16 mouse cellular contexts compared by ENCODE assay signal in genomic region chr16:21376316-21376715, GRCm38 (mm10). TPM values are rescaled to one million over a fixed set of nuclear protein-coding genes. Genes with fewer than 3 reads are reported as not detected.
A peak's percentile ranks its signal among the peaks of the same experiment; 100 is the strongest.
DNase-seq lines count a peak whose midpoint lies in the region; ATAC-seq and TF ChIP-seq lines count a peak whose summit lies in the region.
"Had no signal": no experiment of that assay in that cellular context is flagged by ENCODE, and none has a peak within 500 bp of the region (broad histone marks: within the 10 kb centered on the region; RNA-seq: fewer than 3 reads in every experiment).

No protein-coding gene starts in this region.

- peaks cover 17% of the 10 kb centered on the region; the same call in 1 of the 2 replicates for H3K27me3 ChIP-seq in kidney, embryonic 15.5 days
- H3K27me3 ChIP-seq in embryonic facial prominence, embryonic 11.5 days (ENCODE audit: control insufficient read depth, insufficient read depth, low read length): no peaks in the 10 kb centered on the region
- H3K27me3 ChIP-seq in stomach, embryonic 15.5 days (replicated peaks): no peaks in the 10 kb centered on the region
- peaks cover 23% of the 10 kb centered on the region; the same call in 1 of the 2 replicates for H3K27me3 ChIP-seq in forebrain, embryonic 12.5 days
- H3K27me3 ChIP-seq: CH12.LX; hindbrain, embryonic 15.5 days had no signal

- no peak for DNase-seq in kidney, adult 11 months
- DNase-seq in embryonic facial prominence, embryonic 11.5 days (ENCODE audit: low spot score): no peak
- DNase-seq in right cerebral cortex, adult 18-20 months: no peak
- DNase-seq: adrenal gland, postnatal 36 days; cerebellum, adult 9-10 months; heart, adult 2 months; lung, postnatal 36 days had no signal

- H3K36me3 ChIP-seq in kidney, embryonic 15.5 days: no peaks in the 10 kb centered on the region
- H3K36me3 ChIP-seq in embryonic facial prominence, embryonic 11.5 days (replicated peaks; ENCODE audit: control insufficient read depth, insufficient read depth, low read depth, low read length): no peaks in the 10 kb centered on the region
- H3K36me3 ChIP-seq in stomach, embryonic 15.5 days: no peaks in the 10 kb centered on the region
- H3K36me3 ChIP-seq in forebrain, embryonic 12.5 days (replicated peaks): no peaks in the 10 kb centered on the region
- H3K36me3 ChIP-seq: hindbrain, embryonic 15.5 days; liver, embryonic 12.5 days had no signal

- no peak overlapping the region for H3K4me3 ChIP-seq in kidney, embryonic 15.5 days (replicated peaks)
- H3K4me3 ChIP-seq in embryonic facial prominence, embryonic 11.5 days (ENCODE audit: low read depth, low read length): no peak overlapping the region
- H3K4me3 ChIP-seq in embryonic fibroblast, embryonic 13.5 days (ENCODE audit: insufficient read depth, low read length): no peak overlapping the region
- no peak overlapping the region for H3K4me3 ChIP-seq in stomach, embryonic 15.5 days (replicated peaks)
- H3K4me3 ChIP-seq in forebrain, embryonic 12.5 days (replicated peaks): no peak overlapping the region
- H3K4me3 ChIP-seq: heart, adult 2 months; hindbrain, embryonic 15.5 days; liver, embryonic 12.5 days had no signal

- ATAC-seq in kidney, embryonic 15.5 days (replicated peaks; ENCODE audit: low FRiP score): no peak
- ATAC-seq in embryonic facial prominence, embryonic 11.5 days (replicated peaks; ENCODE audit: insufficient number of reproducible peaks, low FRiP score, low TSS enrichment, low read depth): no peak
- ATAC-seq in stomach, embryonic 15.5 days (ENCODE audit: insufficient read depth, low FRiP score, low read depth): no peak
- no peak for ATAC-seq in forebrain, embryonic 12.5 days (ENCODE audit: low FRiP score)
- ATAC-seq: activated CD4-positive, CD25-positive, alpha-beta regulatory T cell, adult 4 months; liver, embryonic 12.5 days had no signal

- no peak; the same call in 1 of the 2 replicates for TF ChIP-seq POLR2A in embryonic fibroblast, embryonic 13.5 days (IDR thresholded peaks at IDR 0.05; ENCODE audit: low read depth, low read length)

- no peaks in the 10 kb centered on the region for H3K9me3 ChIP-seq in kidney, embryonic 15.5 days (replicated peaks)
- H3K9me3 ChIP-seq in embryonic facial prominence, embryonic 11.5 days (replicated peaks; ENCODE audit: control insufficient read depth, low read length): no peaks in the 10 kb centered on the region
- no peaks in the 10 kb centered on the region for H3K9me3 ChIP-seq in stomach, embryonic 15.5 days
- H3K9me3 ChIP-seq in forebrain, embryonic 12.5 days: no peaks in the 10 kb centered on the region
- H3K9me3 ChIP-seq: hindbrain, embryonic 15.5 days; liver, embryonic 12.5 days had no signal

- peaks cover 24% of the 10 kb centered on the region for H3K4me1 ChIP-seq in kidney, embryonic 15.5 days
- H3K4me1 ChIP-seq in embryonic facial prominence, embryonic 11.5 days (ENCODE audit: control insufficient read depth, insufficient read depth, low read length): peaks cover 11% of the 10 kb centered on the region
- peaks cover 15% of the 10 kb centered on the region for H3K4me1 ChIP-seq in embryonic fibroblast, embryonic 13.5 days (ENCODE audit: control insufficient read depth, insufficient read depth, low read length)
- H3K4me1 ChIP-seq in stomach, embryonic 15.5 days: peaks cover 30% of the 10 kb centered on the region
- H3K4me1 ChIP-seq in forebrain, embryonic 12.5 days: peaks cover 20% of the 10 kb centered on the region
- H3K4me1 ChIP-seq: liver, embryonic 12.5 days had no signal

- H3K9ac ChIP-seq in kidney, embryonic 15.5 days: no peak overlapping the region
- no peak overlapping the region for H3K9ac ChIP-seq in embryonic facial prominence, embryonic 11.5 days (replicated peaks; ENCODE audit: low read length)
- H3K9ac ChIP-seq in stomach, embryonic 15.5 days: no peak overlapping the region
- H3K9ac ChIP-seq in forebrain, embryonic 12.5 days: no peak overlapping the region
- H3K9ac ChIP-seq: hindbrain, embryonic 15.5 days; liver, embryonic 12.5 days had no signal

- H3K4me2 ChIP-seq in kidney, embryonic 15.5 days: no peak overlapping the region
- no peak overlapping the region for H3K4me2 ChIP-seq in embryonic facial prominence, embryonic 11.5 days (ENCODE audit: low read depth, low read length)
- H3K4me2 ChIP-seq in stomach, embryonic 15.5 days: no peak overlapping the region
- H3K4me2 ChIP-seq in forebrain, embryonic 12.5 days: no peak overlapping the region
- H3K4me2 ChIP-seq: hindbrain, embryonic 15.5 days; liver, embryonic 12.5 days; midbrain, embryonic 11.5 days had no signal

- no peak for TF ChIP-seq CTCF in embryonic fibroblast, embryonic 13.5 days (IDR thresholded peaks at IDR 0.05; ENCODE audit: borderline replicate concordance, insufficient read depth, low read length)

- H3K27ac ChIP-seq in kidney, embryonic 15.5 days: peak overlapping the region; percentile 81
- H3K27ac ChIP-seq in embryonic facial prominence, embryonic 11.5 days (replicated peaks; ENCODE audit: low read depth, low read length): peak overlapping the region; percentile 81
- peak overlapping the region; percentile 71 for H3K27ac ChIP-seq in embryonic fibroblast, embryonic 13.5 days (ENCODE audit: insufficient read depth, low read length)
- peak overlapping the region; percentile 88 for H3K27ac ChIP-seq in stomach, embryonic 15.5 days
- no peak overlapping the region for H3K27ac ChIP-seq in forebrain, embryonic 12.5 days
- H3K27ac ChIP-seq: heart, adult 2 months; hindbrain, embryonic 15.5 days; liver, embryonic 12.5 days had no signal

- WGBS in kidney, embryonic 15.5 days: 78% methylated on average over 8 of the region's 8 CpGs
- WGBS in embryonic facial prominence, embryonic 11.5 days: 90% methylated on average over 8 of the region's 8 CpGs
- 53% methylated on average over 8 of the region's 8 CpGs for WGBS in stomach, embryonic 15.5 days
- WGBS in forebrain, embryonic 12.5 days: 87% methylated on average over 8 of the region's 8 CpGs

RNA-seq across cellular contexts. Expression of gene Vps8, which starts 46.6 kb away (rescaled TPM):
- 14.1 and 15.5 TPM in 2 replicates for polyA plus RNA-seq in kidney, embryonic 15.5 days (2015; fragmentation: Nextera tagmentation; extraction: Ambion mirVana)
- polyA plus RNA-seq in embryonic facial prominence, embryonic 11.5 days (2014; fragmentation: Nextera tagmentation; extraction: Ambion mirVana): 16.7 and 19.0 TPM in 2 replicates
- 27.3 and 29.5 TPM in 2 replicates for polyA plus RNA-seq in embryonic fibroblast, embryonic 13.5 days (2011; ENCODE audit: insufficient read length, low read depth, missing spikeins)
- 17.2 and 24.8 TPM in 2 replicates for polyA plus RNA-seq in stomach, embryonic 15.5 days (2015; fragmentation: Nextera tagmentation; extraction: Ambion mirVana)
- 30.1 and 31.6 TPM in 2 replicates for polyA plus RNA-seq in forebrain, embryonic 12.5 days (2016; fragmentation: Nextera tagmentation; extraction: Ambion mirVana)
